Mouse (Mus musculus) stomach, postnatal 0 days (tissue): ENCODE results near the gene Hoxa2. TPM values are rescaled to one million over a fixed set of nuclear protein-coding genes. Genes with fewer than 3 reads are reported as not detected.

Experiments used
- ATAC-seq: fragments of 200-750 bp; cut with Nextera tagmentation; 2 replicates; pipeline ENCODE4 v1.8.0; 2017; ENCODE audit not compliant: low FRiP score, low TSS enrichment
- DNase-seq: peaks from one replicate; pipeline ENCODE4 v3.0.0-alpha.2; 2016; ENCODE audit warnings: low spot score
- H3K27ac ChIP-seq: fragments of 300-500 bp; sonication (generic); replicated peaks from 2 replicates; pipeline ENCODE4 v1.5.1; 2014; ENCODE audit warnings: mild to moderate bottlenecking, control low read depth
- H3K27me3 ChIP-seq: fragments of 300-500 bp; sonication (generic); 2 replicates; pipeline ENCODE4 v1.6.1; 2014; ENCODE audit warnings: low read length; ENCODE audit not compliant: control insufficient read depth, insufficient read depth
- H3K36me3 ChIP-seq: fragments of 300-500 bp; sonication (generic); 2 replicates; pipeline ENCODE4 v1.6.1; 2014; ENCODE audit warnings: low read length, mixed read lengths; ENCODE audit not compliant: control insufficient read depth, insufficient read depth
- H3K4me1 ChIP-seq: fragments of 300-500 bp; sonication (generic); replicated peaks from 2 replicates; pipeline ENCODE4 v1.6.1; 2014; ENCODE audit warnings: antibody characterized with exemption; ENCODE audit not compliant: control insufficient read depth, insufficient read depth
- H3K4me2 ChIP-seq: fragments of 300-500 bp; sonication (generic); replicated peaks from 2 replicates; pipeline ENCODE4 v1.6.1; 2014; ENCODE audit warnings: low read depth, mild to moderate bottlenecking, control low read depth, moderate library complexity
- H3K4me3 ChIP-seq: fragments of 300-500 bp; sonication (generic); 2 replicates; pipeline ENCODE4 v1.5.1; 2014; ENCODE audit warnings: low read depth, low read length, control low read depth
- H3K9ac ChIP-seq: fragments of 300-500 bp; sonication (generic); 2 replicates; pipeline ENCODE4 v1.6.1; 2014; ENCODE audit warnings: mild to moderate bottlenecking, low read length, control low read depth, mixed read lengths
- H3K9me3 ChIP-seq: fragments of 300-500 bp; sonication (generic); 2 replicates; pipeline ENCODE4 v1.6.1; 2016; ENCODE audit warnings: low read length; ENCODE audit not compliant: control insufficient read depth
- CTCF ChIP-seq: IDR thresholded peaks from 2 replicates; pipeline ENCODE4 v1.5.1; 2016; ENCODE audit warnings: antibody characterized with exemption, low read depth, mild to moderate bottlenecking, moderate library complexity
- EP300 ChIP-seq: optimal IDR thresholded peaks from 2 replicates; pipeline ENCODE3; 2016; ENCODE audit warnings: antibody characterized with exemption
- WGBS: fragments of 180-500 bp; shearing (Covaris S2); extraction: QIAGEN DNeasy Blood & Tissue Kit; methylation state at CpG from one replicate; pipeline ENCODE4 v1.1.7; 2014; 5-methylcytosine and 5-hydroxymethylcytosine counted together
- polyA plus RNA-seq: library from polyadenylated mRNA; unstranded; fragments of >200 nt; fragmentation: Nextera tagmentation; extraction: Ambion mirVana; gene quantifications from 2 replicates; pipeline ENCODE4 v1.2.1, GENCODE M21; 2015

Hoxa2 gene
- polyA plus RNA-seq, 1 experiment from 2014 or later, result 5.3 TPM

- TF ChIP-seq CTCF (no peak), EP300 (no peak)
- Histone ChIP-seq H3K27ac (peak overlapping the region; percentile 97), H3K9me3 (no peaks in the 10 kb centered on the region), H3K4me3 (peak overlapping the region; percentile 64), H3K4me2 (peak overlapping the region; percentile 74), H3K36me3 (no peaks in the 10 kb centered on the region), H3K27me3 (peaks cover 2% of the 10 kb centered on the region; the same call in 1 of the 2 replicates), H3K9ac (peak overlapping the region; percentile 90), H3K4me1 (peaks cover 3% of the 10 kb centered on the region; the same call in 1 of the 2 replicates)
- WGBS, result 22% methylated on average over 8 of the region's 8 CpGs
- ATAC-seq, result no peak
- no peak for DNase-seq
Measured at GRCm38 (mm10) chr6:52189909-52190308, 25.3 kb upstream of the Hoxa2 start.

GRCm38 (mm10) chr6:52189172-52189591 is 24.6 kb upstream of the Hoxa2 start:
- H3K36me3 ChIP-seq, result no peaks in the 10 kb centered on the region
- peak overlapping the region; percentile 74 for H3K4me2 ChIP-seq
- peaks cover 3% of the 10 kb centered on the region; the same call in 1 of the 2 replicates for H3K4me1 ChIP-seq
- no peak overlapping the region for H3K4me3 ChIP-seq
- DNase-seq (peak; percentile 37), ATAC-seq (peak; percentile 35; the same call in 1 of the 2 replicates)
- peak overlapping the region; percentile 97 for H3K27ac ChIP-seq
- H3K9me3 ChIP-seq, result no peaks in the 10 kb centered on the region
- peaks cover 2% of the 10 kb centered on the region; the same call in 1 of the 2 replicates for H3K27me3 ChIP-seq
- WGBS, result 31% methylated on average over 5 of the region's 5 CpGs
- H3K9ac ChIP-seq, result no peak overlapping the region
- no peak for TF ChIP-seq EP300
- TF ChIP-seq CTCF, result no peak

GRCm38 (mm10) chr6:52186500-52186899 is 21.9 kb upstream of the Hoxa2 start:
- TF ChIP-seq CTCF (peak; percentile 60), EP300 (no peak)
- Histone ChIP-seq H3K9ac (no peak overlapping the region), H3K27ac (no peak overlapping the region), H3K9me3 (no peaks in the 10 kb centered on the region), H3K4me3 (no peak overlapping the region), H3K4me2 (no peak overlapping the region), H3K4me1 (peaks cover 3% of the 10 kb centered on the region; the same call in 1 of the 2 replicates), H3K27me3 (peaks cover 2% of the 10 kb centered on the region; the same call in 1 of the 2 replicates), H3K36me3 (no peaks in the 10 kb centered on the region)
- ATAC-seq (no peak), DNase-seq (no peak)
- 67% methylated on average over 1 of the region's 1 CpGs for WGBS

GRCm38 (mm10) chr6:52185834-52186233 is 21.2 kb upstream of the Hoxa2 start:
- peaks cover 3% of the 10 kb centered on the region; the same call in 1 of the 2 replicates for H3K4me1 ChIP-seq
- ATAC-seq (no peak), DNase-seq (no peak)
- H3K9ac ChIP-seq, result no peak overlapping the region
- WGBS, result 45% methylated on average over 3 of the region's 3 CpGs
- no peak overlapping the region for H3K27ac ChIP-seq
- H3K27me3 ChIP-seq, result peaks cover 2% of the 10 kb centered on the region; the same call in 1 of the 2 replicates
- H3K4me3 ChIP-seq, result no peak overlapping the region
- TF ChIP-seq EP300 (no peak), CTCF (no peak)
- H3K4me2 ChIP-seq, result peak overlapping the region; percentile 1; the same call in 1 of the 2 replicates
- no peaks in the 10 kb centered on the region for H3K9me3 ChIP-seq
- no peaks in the 10 kb centered on the region for H3K36me3 ChIP-seq

- DNase-seq (no peak), ATAC-seq (no peak)
- Histone ChIP-seq H3K4me2 (peak overlapping the region; percentile 34; the same call in 1 of the 2 replicates), H3K9ac (peak overlapping the region; percentile 18; the same call in 1 of the 2 replicates), H3K27ac (0 out of 2 replicates have a peak overlapping the region, but pooled peaks have one; percentile 35), H3K4me3 (0 out of 2 replicates have a peak overlapping the region, but pooled peaks have one; percentile 17), H3K9me3 (no peaks in the 10 kb centered on the region), H3K27me3 (peaks cover 2% of the 10 kb centered on the region; the same call in 1 of the 2 replicates), H3K36me3 (no peaks in the 10 kb centered on the region), H3K4me1 (peaks cover 3% of the 10 kb centered on the region; the same call in 1 of the 2 replicates)
- 3% methylated on average over 19 of the region's 19 CpGs for WGBS
- no peak for TF ChIP-seq EP300
- TF ChIP-seq CTCF, result no peak
Measured at GRCm38 (mm10) chr6:52185222-52185621, 20.6 kb upstream of the Hoxa2 start.

GRCm38 (mm10) chr6:52184668-52185067 is 20.0 kb upstream of the Hoxa2 start:
- ATAC-seq, result no peak
- Histone ChIP-seq H3K36me3 (no peaks in the 10 kb centered on the region), H3K4me3 (peak overlapping the region; percentile 17; the same call in 1 of the 2 replicates), H3K4me1 (peaks cover 3% of the 10 kb centered on the region; the same call in 1 of the 2 replicates), H3K27me3 (peaks cover 2% of the 10 kb centered on the region; the same call in 1 of the 2 replicates), H3K9ac (no peak overlapping the region), H3K4me2 (peak overlapping the region; percentile 34), H3K9me3 (no peaks in the 10 kb centered on the region), H3K27ac (peak overlapping the region; percentile 61)
- no peak for TF ChIP-seq EP300
- no peak for TF ChIP-seq CTCF
- WGBS, result 27% methylated on average over 6 of the region's 6 CpGs
- no peak for DNase-seq
